Mouse (Mus musculus) leukemia stem cell, adult 10-12 weeks (primary cell): ENCODE results near the gene Iqcg. TPM values are rescaled to one million over a fixed set of nuclear protein-coding genes. Genes with fewer than 3 reads are reported as not detected.

Experiments
- polyA plus RNA-seq: library from polyadenylated mRNA; stranded (reverse); fragments of >175 nt; gene quantifications from 2 replicates; pipeline ENCODE4 v1.2.3, GENCODE M21; 2012; ENCODE audit warnings: low replicate concordance

Gene Iqcg
- polyA plus RNA-seq, result 0.94 TPM in 1 of 2 replicates, not detected in the other

DNA sequence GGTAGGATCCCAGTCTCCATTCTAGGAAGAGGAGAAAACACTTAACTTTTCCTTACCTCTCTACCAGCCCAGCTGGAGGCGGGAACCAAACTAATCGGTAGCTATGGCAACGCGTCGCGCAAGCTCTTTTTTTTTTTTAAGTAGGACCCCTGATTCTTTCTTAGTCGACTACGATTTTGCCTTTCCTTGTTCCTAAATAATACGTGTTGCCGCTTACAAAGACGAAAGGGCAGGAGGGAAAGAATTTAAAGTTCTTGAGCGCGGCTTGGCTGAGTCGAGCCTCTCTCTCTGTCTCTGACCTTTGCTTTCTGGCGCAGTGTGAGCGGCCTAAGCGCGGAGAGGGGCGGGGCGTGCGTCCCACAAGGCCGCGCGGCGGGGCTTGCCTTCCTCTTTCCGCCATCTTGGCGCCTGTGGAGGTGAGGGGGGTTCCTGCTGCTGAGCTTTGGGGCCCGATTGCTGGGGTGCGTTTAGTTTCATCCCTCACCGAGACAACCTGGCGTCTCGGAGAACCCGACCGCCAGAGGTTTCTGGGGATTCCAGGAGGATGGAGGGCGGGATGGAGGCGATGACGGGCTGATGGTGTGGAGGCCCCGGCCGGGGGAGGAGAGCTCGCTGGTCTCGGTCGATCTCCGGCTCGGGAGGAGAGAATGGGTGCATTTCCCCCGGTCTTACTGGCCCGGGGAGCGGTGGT lies at the start of gene Iqcg, which contains the start of gene Rpl35a:
TSS of gene Iqcg (minus strand) at position 124 of the 691 bp plus-strand sequence.
TSS of gene Rpl35a (plus strand) at position 359 of the 691 bp plus-strand sequence.

DNA sequence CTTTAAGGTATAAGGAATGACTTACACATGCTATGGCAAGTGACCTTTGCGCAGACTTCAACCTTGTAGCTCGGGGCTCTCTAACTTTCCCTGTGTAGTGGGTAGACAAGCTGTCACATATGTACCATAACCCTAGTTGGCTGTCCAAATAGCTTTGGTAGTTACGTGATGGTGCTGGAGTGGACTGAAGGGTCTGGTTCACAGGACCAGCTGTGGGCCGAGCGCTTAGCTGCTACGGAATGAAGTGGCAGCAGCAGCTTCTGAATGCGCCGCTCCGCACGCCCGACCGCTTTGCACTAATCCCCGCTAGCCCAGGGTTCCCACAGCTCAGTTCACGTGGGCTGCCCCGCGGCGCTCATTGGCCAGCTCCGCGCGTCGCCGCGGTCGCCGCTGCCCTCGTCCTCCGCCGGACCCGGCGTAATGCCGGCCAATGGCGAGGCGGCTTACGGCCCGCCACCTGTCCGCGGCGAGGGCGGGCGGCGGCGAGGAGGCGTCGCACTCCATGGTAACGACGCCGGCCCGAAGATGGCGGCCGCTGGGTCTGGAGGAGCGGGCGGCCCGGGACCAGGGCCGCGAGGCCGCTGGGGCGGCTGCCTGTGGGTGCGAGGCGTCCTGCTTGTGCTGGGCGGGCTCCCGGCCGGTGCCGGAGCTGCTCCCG lies 6.1 kb upstream of the Iqcg start, which contains the start of gene Lmln:
TSS of gene Lmln (plus strand) at position 498 of the 658 bp plus-strand sequence.

Other genes starting within 250 kb of the Iqcg start
- not detected in 2 replicates for gene Smbd1, start 245.7 kb downstream of the Iqcg start, polyA plus RNA-seq
- 93.8 and 106 TPM in 2 replicates for gene Fyttd1, start 178.7 kb downstream of the Iqcg start, polyA plus RNA-seq
- gene Rubcn, start 178.5 kb downstream of the Iqcg start, polyA plus RNA-seq, result 6.0 and 12.4 TPM in 2 replicates
- gene Lrch3, start 142.1 kb downstream of the Iqcg start, polyA plus RNA-seq, result 10.8 and 11.9 TPM in 2 replicates
- gene Rpl35a, start 235 bp upstream of the Iqcg start, polyA plus RNA-seq, result 32.1 and 54.3 TPM in 2 replicates
- 0.30 and 2.3 TPM in 2 replicates for gene Lmln, start 6.3 kb upstream of the Iqcg start, polyA plus RNA-seq
- gene Osbpl11, start 128.9 kb upstream of the Iqcg start, polyA plus RNA-seq, result 4.2 and 4.7 TPM in 2 replicates
- 6.3 and 13.1 TPM in 2 replicates for gene Snx4, start 195.2 kb upstream of the Iqcg start, polyA plus RNA-seq